12 mouse cellular contexts compared by ENCODE assay signal in the genomic region with DNA sequence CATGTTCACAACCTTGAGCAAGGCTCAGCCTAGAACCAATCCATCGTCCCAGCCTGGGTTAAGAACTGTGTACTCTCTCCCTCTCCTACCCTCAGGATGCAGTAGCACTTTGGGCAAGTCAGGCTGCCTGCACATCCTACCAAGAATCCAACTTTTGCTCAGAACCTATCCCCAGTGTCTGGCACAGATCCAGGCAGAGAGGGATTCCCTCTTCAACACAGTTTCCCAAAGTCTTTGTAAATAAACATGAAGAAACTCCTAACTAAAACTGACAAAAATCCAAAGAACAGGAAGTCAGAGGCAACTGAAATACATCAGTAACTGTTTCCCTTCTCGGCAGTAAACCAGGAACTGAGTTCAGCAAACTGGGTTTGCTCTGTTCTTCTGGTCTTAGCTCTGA.
DNase-seq lines count a peak whose midpoint lies in the region; ATAC-seq and TF ChIP-seq lines count a peak whose summit lies in the region.
"Had no signal": no experiment of that assay in that cellular context is flagged by ENCODE, and none has a peak within 500 bp of the region (broad histone marks: within the 10 kb centered on the region; RNA-seq: fewer than 3 reads in every experiment).

No protein-coding gene starts in this region.

- 69% methylated on average over 2 of the region's 2 CpGs for WGBS in cerebellum, adult 2 months
- WGBS in kidney, adult 2 months: 26% methylated on average over 2 of the region's 2 CpGs
- 89% methylated on average over 2 of the region's 2 CpGs for WGBS in midbrain, embryonic 14.5 days

- no peak overlapping the region for H3K9ac ChIP-seq in midbrain, embryonic 14.5 days (replicated peaks; ENCODE audit: low read length)
- H3K9ac ChIP-seq: liver, embryonic 13.5 days had no signal

- no peak overlapping the region for H3K27ac ChIP-seq in cerebellum, adult 2 months (ENCODE audit: insufficient read depth, low read length)
- peak overlapping the region; percentile 25; the same call in 1 of the 2 replicates for H3K27ac ChIP-seq in kidney, adult 2 months (ENCODE audit: insufficient read depth, low read depth, low read length)
- no peak overlapping the region for H3K27ac ChIP-seq in midbrain, embryonic 14.5 days (replicated peaks; ENCODE audit: low read depth, low read length)
- H3K27ac ChIP-seq: liver, embryonic 13.5 days had no signal

- no peaks in the 10 kb centered on the region for H3K36me3 ChIP-seq in kidney, adult 2 months (ENCODE audit: control insufficient read depth, insufficient read depth, low read length)
- no peaks in the 10 kb centered on the region for H3K36me3 ChIP-seq in midbrain, embryonic 14.5 days (ENCODE audit: control insufficient read depth, insufficient read depth, low read length)
- H3K36me3 ChIP-seq: G1E; liver, embryonic 13.5 days had no signal

- no peak overlapping the region for H3K4me2 ChIP-seq in midbrain, embryonic 14.5 days (ENCODE audit: low read length)
- H3K4me2 ChIP-seq: liver, embryonic 13.5 days had no signal

- no peak overlapping the region for H3K4me3 ChIP-seq in cerebellum, adult 2 months (replicated peaks; ENCODE audit: insufficient read depth, low read depth, low read length)
- no peak overlapping the region for H3K4me3 ChIP-seq in kidney, adult 2 months (ENCODE audit: insufficient read depth, low read depth, low read length)
- H3K4me3 ChIP-seq in midbrain, embryonic 14.5 days (replicated peaks; ENCODE audit: low read depth, low read length): no peak overlapping the region
- H3K4me3 ChIP-seq: liver, embryonic 13.5 days had no signal

- H3K4me1 ChIP-seq in cerebellum, adult 2 months (ENCODE audit: control insufficient read depth, insufficient read depth, low read length): peaks cover 62% of the 10 kb centered on the region
- H3K4me1 ChIP-seq in kidney, adult 2 months (ENCODE audit: control insufficient read depth, insufficient read depth, low read length): peaks cover 53% of the 10 kb centered on the region
- peaks cover 24% of the 10 kb centered on the region for H3K4me1 ChIP-seq in midbrain, embryonic 14.5 days (ENCODE audit: control insufficient read depth, insufficient read depth, low read length)

- no peaks in the 10 kb centered on the region for H3K27me3 ChIP-seq in cerebellum, adult 2 months (ENCODE audit: control insufficient read depth, insufficient read depth, low read length)
- no peaks in the 10 kb centered on the region for H3K27me3 ChIP-seq in kidney, adult 2 months (replicated peaks; ENCODE audit: control insufficient read depth, insufficient read depth, low read length)
- H3K27me3 ChIP-seq in midbrain, embryonic 14.5 days (ENCODE audit: control insufficient read depth, insufficient read depth, low read length): no peaks in the 10 kb centered on the region
- H3K27me3 ChIP-seq: liver, embryonic 13.5 days had no signal

- DNase-seq in cerebellum, postnatal 10 days: peak; percentile 38 to 45
- no peak for DNase-seq in cerebellum, adult 2 months
- peak; percentile 34 for DNase-seq in kidney, adult 2 months
- DNase-seq in kidney, adult 18-20 months: no peak
- DNase-seq in 416B (ENCODE audit: low read depth): peak; percentile 25
- peak; percentile 70 for DNase-seq in kidney, postnatal 10 days
- no peak for DNase-seq in layer of hippocampus, postnatal 25 days (ENCODE audit: extremely low spot score in 1 of 2, low spot score in 1 of 2)
- no peak for DNase-seq in midbrain, embryonic 14.5 days
- DNase-seq: liver, embryonic 13.5 days had no signal

- no peak for TF ChIP-seq POLR2A in cerebellum, adult 2 months (IDR thresholded peaks at IDR 0.05; ENCODE audit: borderline replicate concordance, insufficient read depth, low read length)
- no peak for TF ChIP-seq POLR2A in kidney, adult 2 months (IDR thresholded peaks at IDR 0.05; ENCODE audit: low read depth, low read length)

- no peaks in the 10 kb centered on the region for H3K9me3 ChIP-seq in midbrain, embryonic 14.5 days (ENCODE audit: control insufficient read depth, low read length)
- H3K9me3 ChIP-seq: G1E; liver, embryonic 13.5 days had no signal

- ATAC-seq in midbrain, embryonic 14.5 days (ENCODE audit: low FRiP score, low TSS enrichment): no peak
- ATAC-seq: hindbrain, embryonic 16.5 days; midbrain, embryonic 16.5 days had no signal

- TF ChIP-seq CTCF in cerebellum, adult 2 months (IDR thresholded peaks at IDR 0.05; ENCODE audit: borderline replicate concordance, insufficient read depth, low read depth, low read length): no peak
- TF ChIP-seq CTCF in kidney, adult 2 months (conservative IDR thresholded peaks at IDR 0.05; ENCODE audit: insufficient read depth, insufficient read length, low read depth, low read length): no peak

Comparison
In these comparisons a context has a peak if more than half of its experiments do, and no peak if none do; other contexts are left out.
1. DNase-seq: peak in cerebellum, postnatal 10 days (2 of 2), kidney, adult 2 months (single experiment), 416B (single experiment) and kidney, postnatal 10 days (single experiment); none in cerebellum, adult 2 months (0 of 2), kidney, adult 18-20 months (single experiment), layer of hippocampus, postnatal 25 days (0 of 2) and midbrain, embryonic 14.5 days (single experiment).